Mouse (Mus musculus) left cerebral cortex, adult 9 months (tissue): ENCODE measurements around the gene Galnt10.

ENCODE experiments used
- DNase-seq, 2 experiments: peaks; one replicate each; pipeline ENCODE4 v3.0.0; 2022; ENCODE audit warnings: low spot score in 2 of 2

The Galnt10 gene

GRCm38 (mm10) chr11:57635148-57635547, 10.1 kb upstream of the Galnt10 start:
- no peak for DNase-seq

- DNase-seq = no peak
These were observed 1.6 kb upstream of the Galnt10 start for GRCm38 (mm10) chr11:57643691-57644090.

- peak in 1 of 2 experiments; percentile 44 for DNase-seq
These were observed 811 bp upstream of the Galnt10 start for GRCm38 (mm10) chr11:57644245-57645017.

- no peak for DNase-seq
These were observed 605 bp downstream of the Galnt10 start for GRCm38 (mm10) chr11:57645847-57646246.

GRCm38 (mm10) chr11:57646416-57646815, 1.2 kb downstream of the Galnt10 start:
- DNase-seq = no peak

- no peak for DNase-seq
These were observed 1.7 kb downstream of the Galnt10 start for GRCm38 (mm10) chr11:57646940-57647339.

- DNase-seq = no peak
These were observed 2.2 kb downstream of the Galnt10 start for GRCm38 (mm10) chr11:57647446-57647845.

GRCm38 (mm10) chr11:57648196-57648800, 3.1 kb downstream of the Galnt10 start:
- no peak for DNase-seq

GRCm38 (mm10) chr11:57649269-57649668, 4.0 kb downstream of the Galnt10 start:
- DNase-seq = no peak

GRCm38 (mm10) chr11:57649671-57650070, 4.4 kb downstream of the Galnt10 start:
- DNase-seq = no peak

- DNase-seq = no peak
These were observed 5.6 kb downstream of the Galnt10 start for GRCm38 (mm10) chr11:57650867-57651266.

GRCm38 (mm10) chr11:57651281-57651810, 6.1 kb downstream of the Galnt10 start:
- peak in 1 of 2 experiments; percentile 73 for DNase-seq

GRCm38 (mm10) chr11:57652206-57652922, 7.1 kb downstream of the Galnt10 start:
- no peak for DNase-seq

- DNase-seq = no peak
These were observed 7.8 kb downstream of the Galnt10 start for GRCm38 (mm10) chr11:57652923-57653660.

GRCm38 (mm10) chr11:57653796-57654195, 8.6 kb downstream of the Galnt10 start:
- DNase-seq = no peak

GRCm38 (mm10) chr11:57654386-57654785, 9.1 kb downstream of the Galnt10 start:
- DNase-seq = no peak

- DNase-seq = no peak
These were observed 9.7 kb downstream of the Galnt10 start for GRCm38 (mm10) chr11:57654977-57655397.

GRCm38 (mm10) chr11:57655669-57656325, 10.6 kb downstream of the Galnt10 start:
- no peak for DNase-seq

- no peak for DNase-seq
These were observed 11.5 kb downstream of the Galnt10 start for GRCm38 (mm10) chr11:57656602-57657275.

- DNase-seq = no peak
These were observed 12.3 kb downstream of the Galnt10 start for GRCm38 (mm10) chr11:57657370-57658072.
